Mouse (Mus musculus): ENCODE results near the gene Kcnip1.

Gene Kcnip1

GRCm38 (mm10) chr11:33908360-33909175 lies 84.4 kb downstream of the Kcnip1 start:
- peak; percentile 35 for DNase-seq (ENCODE audit: low read depth, low spot score)

- no peak for DNase-seq (ENCODE audit: low read depth, low spot score)
These were observed 89.5 kb downstream of the Kcnip1 start for GRCm38 (mm10) chr11:33903494-33903893.

- DNase-seq (ENCODE audit: low read depth, low spot score) = no peak
These were observed 90.6 kb downstream of the Kcnip1 start for GRCm38 (mm10) chr11:33902377-33902776.

DNA sequence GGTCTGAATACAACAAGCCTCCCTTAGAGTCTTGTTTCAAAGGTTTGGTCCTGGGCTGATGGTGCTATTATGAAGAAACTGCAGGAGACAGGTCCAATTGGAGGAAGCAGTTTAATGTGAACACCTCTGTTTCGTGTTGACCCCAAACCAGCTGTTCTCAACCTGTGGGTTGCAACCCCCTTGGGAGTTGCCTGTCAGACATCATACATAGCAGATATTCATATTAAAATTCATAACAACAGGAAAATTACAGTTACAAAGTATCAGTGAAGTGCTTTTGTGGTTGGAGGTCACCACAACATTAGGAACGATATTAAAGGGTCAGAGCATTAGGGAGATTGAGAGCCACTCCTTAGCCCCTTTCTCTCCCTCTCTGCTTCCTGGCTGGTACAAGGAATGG lies 91.2 kb downstream of the Kcnip1 start:
- no peak for DNase-seq (ENCODE audit: low read depth, low spot score)

DNA sequence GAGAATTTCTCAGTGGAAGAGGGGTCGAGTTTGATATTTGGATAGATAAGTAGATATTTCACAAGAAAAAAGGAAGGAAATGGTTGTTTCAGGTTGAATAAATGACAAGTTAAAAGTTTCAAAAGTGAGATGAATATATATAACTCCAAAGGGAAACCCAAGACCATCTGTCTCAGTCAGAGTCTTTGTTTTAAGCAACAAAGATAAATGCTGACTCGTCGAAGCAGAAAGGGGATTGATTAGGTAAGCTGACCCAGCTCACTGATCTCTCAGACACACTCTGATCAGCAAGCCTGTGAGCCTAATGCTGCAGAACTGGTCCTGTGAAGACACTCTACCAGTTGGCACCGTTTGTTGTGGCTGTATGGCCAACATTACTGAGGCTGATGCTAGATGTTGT lies 101.9 kb downstream of the Kcnip1 start:
- DNase-seq (ENCODE audit: low read depth, low spot score) = no peak

GRCm38 (mm10) chr11:33890382-33890781 lies 102.6 kb downstream of the Kcnip1 start:
- DNase-seq (ENCODE audit: low read depth, low spot score) = no peak

- no peak for DNase-seq (ENCODE audit: low read depth, low spot score)
These were observed 105.3 kb downstream of the Kcnip1 start for GRCm38 (mm10) chr11:33887660-33888059.

- DNase-seq (ENCODE audit: low read depth, low spot score) = no peak
These were observed 107.0 kb downstream of the Kcnip1 start for GRCm38 (mm10) chr11:33885981-33886380.

DNA sequence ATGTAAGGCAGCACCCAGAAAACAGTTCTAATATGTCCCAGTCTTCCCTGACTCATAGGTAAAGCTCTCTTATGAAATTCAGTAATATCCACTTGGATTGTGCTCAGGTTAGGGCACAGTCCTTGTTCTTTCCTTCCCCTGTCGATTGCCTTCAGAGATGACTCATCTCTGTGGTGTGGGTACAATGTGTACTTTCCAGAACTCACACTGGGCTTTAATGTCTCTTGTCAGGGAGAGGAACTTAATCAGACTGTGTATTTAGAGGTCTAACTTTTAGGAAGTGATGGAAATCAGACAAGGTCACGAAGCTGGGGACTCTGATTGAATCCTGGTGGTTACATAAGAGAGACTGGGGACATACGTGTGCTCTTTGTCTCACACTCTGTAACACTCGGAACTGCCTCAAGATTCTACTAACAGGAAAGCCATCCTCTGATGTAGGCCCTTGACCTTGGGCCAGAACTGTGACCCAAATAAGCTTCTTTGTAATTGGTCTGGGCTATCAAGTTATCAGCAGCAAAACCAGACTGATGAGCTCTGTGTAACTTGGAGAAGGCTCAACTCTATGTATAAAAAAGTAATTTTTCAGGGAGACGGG lies 110.1 kb downstream of the Kcnip1 start:
- DNase-seq (ENCODE audit: low read depth, low spot score) = peak; percentile 47

DNA sequence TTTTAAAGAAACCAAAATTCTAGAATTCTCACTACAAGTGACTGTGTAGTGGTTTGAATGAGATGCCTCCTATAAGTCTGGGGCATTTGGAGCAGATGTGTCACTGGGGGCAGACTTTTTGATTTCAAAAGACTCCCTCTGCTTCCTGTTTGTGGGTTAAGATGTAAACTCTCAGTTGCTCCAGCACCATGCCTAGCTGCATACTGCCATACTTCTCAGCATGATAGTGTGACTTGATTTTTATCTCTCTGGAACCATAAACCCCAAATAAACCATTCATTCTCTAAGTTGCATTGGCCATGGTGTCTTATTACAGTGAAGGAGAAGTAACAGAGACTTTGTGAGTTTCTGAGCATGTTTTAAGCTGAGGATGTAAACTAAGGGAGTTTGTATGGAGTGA lies 118.0 kb downstream of the Kcnip1 start:
- DNase-seq (ENCODE audit: low read depth, low spot score) = no peak

DNA sequence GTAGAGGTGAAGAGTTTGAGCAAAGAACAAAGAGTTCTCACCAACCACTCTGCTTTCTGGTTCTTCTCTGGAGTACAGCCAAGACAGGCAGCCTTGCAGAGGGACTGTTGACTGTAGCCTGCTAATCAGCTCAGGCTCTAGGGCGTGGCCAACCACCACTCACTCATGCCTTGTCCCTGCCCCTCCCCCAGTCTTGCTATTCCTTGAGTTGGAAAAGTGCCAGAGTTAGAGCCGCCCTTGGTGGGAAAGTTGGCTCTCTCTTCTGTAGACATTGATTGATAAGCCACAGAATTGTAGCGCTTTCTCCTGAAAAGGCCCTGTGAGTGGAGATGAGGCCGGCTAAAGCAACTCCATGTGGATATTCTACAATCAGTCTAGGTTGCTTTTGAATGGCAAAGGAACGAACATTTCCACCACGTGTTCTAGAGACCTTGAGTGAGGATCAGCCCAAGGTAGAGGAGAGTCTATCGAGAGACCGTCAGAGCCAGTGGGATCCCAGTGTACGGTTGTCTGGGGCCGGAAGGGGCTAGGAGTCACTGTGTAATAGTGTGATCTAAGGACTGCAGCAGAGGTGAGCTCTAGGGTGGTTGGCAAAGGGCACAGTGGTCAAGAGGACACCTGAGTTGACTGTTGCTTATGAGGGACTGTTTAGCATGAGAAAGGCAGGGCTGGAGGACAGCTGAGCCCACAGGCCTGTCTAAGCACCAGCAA lies 119.7 kb downstream of the Kcnip1 start:
- DNase-seq (ENCODE audit: low read depth, low spot score) = no peak

DNA sequence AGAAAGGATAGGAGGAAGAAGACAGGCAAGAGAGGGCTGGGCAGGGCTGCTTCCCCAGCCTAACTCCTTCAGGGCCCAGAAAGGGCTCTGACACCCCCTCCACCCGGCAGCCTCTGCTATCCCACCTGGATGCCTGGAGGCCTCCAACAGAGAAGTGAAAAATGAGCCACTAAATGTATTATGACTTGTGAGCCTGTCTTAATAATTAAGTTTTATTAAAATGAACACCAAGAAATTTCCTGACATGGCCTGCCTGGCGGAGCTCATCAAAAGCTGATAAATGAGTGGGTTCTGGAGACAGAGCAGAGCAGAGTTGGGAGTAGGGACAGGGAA lies 120.3 kb downstream of the Kcnip1 start:
- DNase-seq (ENCODE audit: low read depth, low spot score) = no peak

DNA sequence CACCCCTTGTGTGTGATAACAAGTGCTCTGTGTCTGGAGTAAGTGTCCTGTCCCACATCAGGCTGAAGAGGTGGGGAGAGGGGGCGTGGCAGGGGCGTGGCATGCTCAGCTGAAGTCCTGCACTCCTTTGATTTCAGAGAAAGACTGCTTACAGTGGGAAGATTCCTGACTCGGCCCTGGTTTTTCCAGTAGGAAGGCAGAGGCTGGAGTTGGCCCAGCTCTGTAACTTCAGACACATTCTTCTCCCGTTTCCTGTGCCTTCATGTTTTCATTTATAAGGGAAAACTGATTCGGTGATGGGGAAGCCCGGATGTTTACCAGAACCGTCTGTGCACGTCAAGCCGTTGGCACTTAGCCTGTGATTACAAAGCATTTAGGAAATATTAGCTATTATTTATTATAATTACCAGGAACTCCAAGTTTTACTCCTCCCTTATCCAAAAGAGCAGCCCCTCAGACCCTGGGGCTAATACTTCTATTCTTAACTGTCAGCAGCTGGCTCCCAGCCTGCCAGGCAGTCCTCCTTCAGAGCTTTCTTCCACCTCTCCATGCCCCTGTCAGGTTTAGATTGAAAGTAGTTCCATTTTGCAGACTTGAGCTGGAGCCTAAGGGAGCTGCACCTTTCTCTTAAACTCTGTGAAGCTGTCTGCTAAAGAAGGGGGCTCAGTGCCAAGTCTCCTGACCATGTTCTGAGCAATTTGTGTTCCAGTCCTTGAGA lies 120.8 kb downstream of the Kcnip1 start:
- DNase-seq (ENCODE audit: low read depth, low spot score) = no peak

GRCm38 (mm10) chr11:33870246-33870645 lies 122.7 kb downstream of the Kcnip1 start:
- no peak for DNase-seq (ENCODE audit: low read depth, low spot score)

DNA sequence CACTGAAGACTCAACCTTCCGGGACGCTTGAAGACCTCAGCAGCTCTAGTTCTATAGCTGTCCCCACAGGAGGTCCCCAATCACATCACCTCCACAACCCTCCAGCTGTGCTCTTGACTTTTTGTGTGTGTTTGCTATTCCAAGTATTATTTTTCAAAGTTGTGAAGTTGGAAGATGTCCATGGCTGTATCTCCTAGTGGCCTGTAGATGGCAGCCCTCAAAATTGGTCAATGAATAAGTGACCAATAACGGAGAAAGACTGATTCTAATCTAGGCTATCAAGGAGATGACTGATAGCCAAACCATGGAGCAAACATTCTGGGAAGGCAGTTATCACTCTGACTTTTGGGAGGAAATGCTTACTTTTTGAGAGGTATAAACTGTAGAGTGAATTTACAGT lies 123.4 kb downstream of the Kcnip1 start:
- no peak for DNase-seq (ENCODE audit: low read depth, low spot score)

GRCm38 (mm10) chr11:33866775-33867174 lies 126.2 kb downstream of the Kcnip1 start:
- peak; percentile 46 for DNase-seq (ENCODE audit: low read depth, low spot score)

DNA sequence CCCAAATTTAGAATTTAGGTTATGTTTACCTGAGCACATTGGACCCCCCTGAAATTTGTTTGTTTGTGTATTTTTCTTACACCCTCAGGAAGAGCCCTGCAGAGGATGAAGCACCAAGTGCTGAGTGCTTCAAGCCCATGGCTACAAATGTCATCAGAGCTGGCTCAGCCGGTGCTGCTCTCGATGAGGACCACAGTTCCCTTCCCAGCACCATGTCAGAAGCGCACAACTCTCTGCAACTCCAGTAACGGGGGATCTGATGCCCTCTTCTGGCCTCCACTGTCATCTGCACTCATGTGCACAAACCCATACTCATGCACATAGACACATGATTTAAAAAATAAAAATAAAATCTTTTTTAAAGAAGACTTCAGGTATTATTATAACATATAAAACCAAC lies 128.7 kb downstream of the Kcnip1 start:
- no peak for DNase-seq (ENCODE audit: low read depth, low spot score)

- DNase-seq (ENCODE audit: low read depth, low spot score) = no peak
These were observed 131.1 kb downstream of the Kcnip1 start for GRCm38 (mm10) chr11:33861823-33862222.

- DNase-seq (ENCODE audit: low read depth, low spot score) = peak; percentile 73
These were observed 131.9 kb downstream of the Kcnip1 start for GRCm38 (mm10) chr11:33860905-33861582.

- DNase-seq (ENCODE audit: low read depth, low spot score) = peak; percentile 84
These were observed 143.3 kb downstream of the Kcnip1 start for GRCm38 (mm10) chr11:33849614-33850013.

DNA sequence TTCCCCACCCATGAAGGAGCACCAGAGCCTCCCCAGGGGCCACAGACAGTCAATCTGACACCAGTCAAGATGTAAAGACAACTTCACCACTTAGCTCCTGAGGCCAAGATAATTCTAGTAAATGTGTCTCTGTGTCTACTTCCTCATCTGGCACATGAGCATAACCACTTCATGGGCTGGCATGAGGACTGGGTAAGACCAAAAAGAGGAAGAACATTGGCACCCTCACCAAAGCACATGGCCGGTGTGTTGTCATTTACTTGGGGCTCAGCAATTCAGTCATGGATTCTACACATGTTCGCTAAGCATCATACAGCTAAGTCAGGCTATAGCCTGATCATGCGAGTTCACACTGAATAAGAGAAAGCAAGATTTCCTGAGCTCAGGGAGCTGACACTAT lies 144.3 kb downstream of the Kcnip1 start:
- DNase-seq (ENCODE audit: low read depth, low spot score) = no peak

DNA sequence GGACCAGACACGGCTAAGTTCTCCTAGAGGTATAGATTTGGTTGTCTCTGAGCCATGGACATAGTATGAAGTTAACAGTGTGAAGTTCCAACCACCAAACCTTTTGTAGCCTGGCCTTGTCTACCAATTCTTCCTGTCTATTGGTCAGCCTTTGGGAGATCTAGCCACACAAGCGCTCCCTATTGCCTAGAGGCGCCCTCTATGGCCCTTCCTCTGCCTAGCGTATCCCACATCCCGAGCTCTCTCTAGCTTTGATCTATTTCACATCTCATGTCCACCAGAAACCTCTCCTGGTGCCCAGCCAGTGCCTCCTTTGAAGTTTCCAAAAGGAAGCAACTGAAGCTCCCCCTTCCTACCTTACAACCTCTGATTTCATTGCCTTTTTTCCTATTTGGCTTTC lies 147.0 kb downstream of the Kcnip1 start:
- DNase-seq (ENCODE audit: low read depth, low spot score) = no peak

Measured in brain, adult 2 months (tissue).